Mouse (Mus musculus) forebrain, embryonic 11.5 days (tissue): ENCODE results near the gene Ak5. TPM values are rescaled to one million over a fixed set of nuclear protein-coding genes. Genes with fewer than 3 reads are reported as not detected.
A peak's percentile ranks its signal among the peaks of the same experiment; 100 is the strongest.
"Not testable (repeated sequence)": the region's sequence is repeated elsewhere in the genome, so short reads cannot be mapped to it uniquely, and the experiment has no call there.

ENCODE experiments used
- ATAC-seq: fragments of 200-750 bp; cut with Nextera tagmentation; replicated peaks from 2 replicates; pipeline ENCODE4 v1.8.0; 2017; ENCODE audit warnings: moderate TSS enrichment; ENCODE audit not compliant: low FRiP score
- DNase-seq: peaks from one replicate; pipeline ENCODE4 v3.0.0-alpha.2; 2017; ENCODE audit warnings: low spot score
- H3K27ac ChIP-seq: fragments of 300-500 bp; sonication (generic); 2 replicates; pipeline ENCODE4 v1.5.1; 2014; ENCODE audit warnings: low read depth, low read length
- H3K27me3 ChIP-seq: fragments of 300-500 bp; sonication (generic); 2 replicates; pipeline ENCODE4 v1.6.1; 2014; ENCODE audit warnings: mild to moderate bottlenecking, low read length, mixed read lengths; ENCODE audit not compliant: control insufficient read depth, insufficient read depth
- H3K36me3 ChIP-seq: fragments of 300-500 bp; sonication (generic); 2 replicates; pipeline ENCODE4 v1.6.1; 2014; ENCODE audit warnings: mild to moderate bottlenecking, low read length, moderate library complexity, mixed read lengths; ENCODE audit not compliant: control insufficient read depth, insufficient read depth
- H3K4me1 ChIP-seq: fragments of 300-500 bp; sonication (generic); replicated peaks from 2 replicates; pipeline ENCODE4 v1.6.1; 2014; ENCODE audit warnings: low read length, mixed read lengths; ENCODE audit not compliant: control insufficient read depth, insufficient read depth
- H3K4me2 ChIP-seq: fragments of 300-500 bp; sonication (generic); 2 replicates; pipeline ENCODE4 v1.6.1; 2014; ENCODE audit warnings: low read depth, mild to moderate bottlenecking, low read length, moderate library complexity, mixed read lengths; ENCODE audit not compliant: severe bottlenecking
- H3K4me3 ChIP-seq: fragments of 300-500 bp; sonication (generic); 2 replicates; pipeline ENCODE4 v1.5.1; 2014; ENCODE audit warnings: low read depth, low read length
- H3K9ac ChIP-seq: fragments of 300-500 bp; sonication (generic); 2 replicates; pipeline ENCODE4 v1.6.1; 2014; ENCODE audit warnings: low read length
- H3K9me3 ChIP-seq: fragments of 300-500 bp; sonication (generic); 2 replicates; pipeline ENCODE4 v1.6.1; 2016; ENCODE audit warnings: low read length, mixed read lengths; ENCODE audit not compliant: control insufficient read depth
- WGBS: fragments of 180-500 bp; shearing (Covaris S2); extraction: QIAGEN DNeasy Blood & Tissue Kit; methylation state at CpG from one replicate; pipeline ENCODE4 v1.1.7; 2014; 5-methylcytosine and 5-hydroxymethylcytosine counted together
- polyA plus RNA-seq: library from polyadenylated mRNA; unstranded; fragments of >200 nt; fragmentation: Nextera tagmentation; extraction: Ambion mirVana; gene quantifications from 2 replicates; pipeline ENCODE4 v1.2.1, GENCODE M21; 2014

The Ak5 gene
- polyA plus RNA-seq, 1 experiment from 2014 or later = 0.87 TPM

DNA sequence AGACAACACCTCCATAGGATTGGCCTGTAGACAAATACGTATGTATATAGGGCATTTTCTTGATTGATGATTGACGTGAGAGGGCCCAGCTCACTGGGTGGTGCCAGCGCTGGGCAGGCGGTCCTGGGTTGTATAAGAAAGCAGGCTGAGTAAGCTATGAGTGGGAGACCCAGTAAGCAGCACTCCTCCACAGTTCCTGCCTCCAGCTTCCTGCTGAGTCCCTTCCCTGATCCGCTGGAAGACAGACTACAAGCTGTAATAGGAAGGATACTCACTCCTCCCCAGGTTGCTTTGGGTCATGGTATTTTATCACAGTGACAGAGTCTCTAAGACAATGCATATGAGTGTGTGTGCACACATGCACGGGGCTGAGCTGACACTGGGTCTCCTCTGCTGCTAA, 82.6 kb downstream of the Ak5 start:
- Histone ChIP-seq H3K27me3 (no peaks in the 10 kb centered on the region), H3K9ac (no peak overlapping the region), H3K4me2 (no peak overlapping the region), H3K4me3 (no peak overlapping the region), H3K4me1 (no peaks in the 10 kb centered on the region), H3K36me3 (no peaks in the 10 kb centered on the region), H3K27ac (no peak overlapping the region), H3K9me3 (no peaks in the 10 kb centered on the region)
- no peak for DNase-seq
- ATAC-seq = no peak
- WGBS = 74% methylated on average over 6 of the region's 6 CpGs

DNA sequence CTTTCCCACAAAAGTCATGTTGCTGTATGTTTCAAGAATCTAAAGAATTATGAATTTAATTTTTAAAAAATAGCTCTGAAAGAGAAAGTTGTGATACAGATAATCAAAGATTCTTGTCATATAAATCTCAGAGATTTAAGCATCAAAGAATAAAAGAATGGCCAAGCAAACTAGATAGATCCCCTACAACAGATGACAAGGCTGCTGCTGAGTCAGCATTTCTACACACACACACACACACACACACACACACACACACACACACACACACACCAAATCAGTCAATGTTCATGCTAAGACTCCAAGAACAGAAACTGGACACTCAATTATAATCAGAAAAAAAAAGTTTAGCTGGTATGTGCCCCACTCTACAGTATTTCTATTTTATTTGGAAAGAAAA, 85.1 kb downstream of the Ak5 start:
- Histone ChIP-seq H3K9ac (no peak overlapping the region), H3K4me2 (no peak overlapping the region), H3K4me1 (no peaks in the 10 kb centered on the region; the same call in 1 of the 2 replicates), H3K9me3 (no peaks in the 10 kb centered on the region), H3K27me3 (no peaks in the 10 kb centered on the region), H3K27ac (no peak overlapping the region), H3K4me3 (no peak overlapping the region), H3K36me3 (no peaks in the 10 kb centered on the region)
- no peak for DNase-seq
- ATAC-seq = no peak

DNA sequence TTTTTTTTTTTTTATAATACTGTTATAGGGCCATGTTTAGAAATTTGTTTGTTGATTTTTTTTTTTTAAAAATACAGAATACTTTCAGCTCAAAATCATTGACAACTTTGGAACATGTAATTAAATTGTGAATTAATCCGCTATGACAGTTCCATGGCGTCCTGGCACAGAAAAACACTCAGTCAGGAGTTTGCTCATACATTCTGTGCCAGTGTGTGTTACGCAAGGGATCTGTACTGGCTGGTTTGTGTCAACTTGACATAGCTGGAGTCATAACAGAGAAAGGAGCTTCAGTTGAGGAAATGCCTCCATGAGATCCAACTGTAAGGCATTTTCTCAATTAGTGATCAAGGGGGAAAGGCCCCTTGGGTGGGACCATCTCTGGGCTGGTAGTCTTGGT, 86.3 kb downstream of the Ak5 start:
- H3K4me1 ChIP-seq, ATAC-seq, H3K27ac ChIP-seq, DNase-seq, H3K4me3 ChIP-seq, H3K36me3 ChIP-seq, H3K9ac ChIP-seq, H3K27me3 ChIP-seq, H3K9me3 ChIP-seq, H3K4me2 ChIP-seq: not testable (repeated sequence)
- WGBS = 93% methylated on average over 3 of the region's 3 CpGs

- Histone ChIP-seq H3K4me3 (no peak overlapping the region), H3K9ac (no peak overlapping the region), H3K27ac (no peak overlapping the region), H3K4me1 (no peaks in the 10 kb centered on the region; the same call in 1 of the 2 replicates), H3K27me3 (no peaks in the 10 kb centered on the region), H3K9me3 (no peaks in the 10 kb centered on the region), H3K4me2 (no peak overlapping the region), H3K36me3 (no peaks in the 10 kb centered on the region)
- 85% methylated on average over 10 of the region's 10 CpGs for WGBS
- ATAC-seq (no peak), DNase-seq (no peak)
Measured at GRCm38 (mm10) chr3:152579984-152580591, 88.1 kb downstream of the Ak5 start.

DNA sequence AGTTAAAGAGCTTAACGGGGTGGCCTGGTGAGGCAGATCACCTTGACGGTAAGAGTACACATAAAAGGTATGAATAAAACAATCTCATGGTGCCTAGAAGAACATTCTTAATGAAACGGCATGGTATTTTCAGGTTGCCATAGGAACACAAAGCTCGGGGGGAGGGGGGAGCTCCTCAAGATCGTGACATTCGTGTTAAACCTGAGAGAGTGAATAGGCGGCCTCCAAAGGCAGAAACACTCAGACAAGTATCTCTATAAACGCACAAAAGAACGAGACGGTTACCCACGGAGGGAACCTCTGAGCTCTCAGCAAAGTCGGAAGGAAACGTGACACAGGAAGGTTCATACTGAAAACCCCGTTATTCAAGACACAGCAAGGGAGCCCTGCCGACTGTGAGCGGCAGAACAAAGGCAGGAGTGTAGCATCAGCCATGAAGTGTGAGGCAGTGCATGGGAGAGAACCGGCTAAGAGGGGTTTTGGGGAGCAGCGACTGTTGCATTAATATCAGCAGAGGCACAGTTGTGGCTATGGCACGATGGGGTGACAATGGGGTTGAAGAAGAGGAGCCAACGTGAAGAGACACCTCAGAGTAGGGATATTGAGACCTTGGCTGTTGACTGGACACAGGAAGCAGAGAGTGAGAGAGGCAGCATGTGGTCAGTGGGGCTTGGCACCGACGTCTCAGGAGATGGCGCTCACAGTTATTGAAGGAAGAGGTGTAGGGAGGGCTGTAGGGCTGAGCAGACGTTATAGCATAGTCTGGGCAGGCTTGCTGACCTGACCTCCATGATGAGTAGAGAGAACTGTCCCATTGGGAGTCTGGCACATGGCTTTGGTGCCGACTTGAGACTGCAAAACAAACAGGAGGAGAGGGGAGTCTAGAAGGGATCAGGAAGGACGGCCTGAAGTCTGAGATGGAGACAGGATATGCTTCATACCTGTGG, 89.6 kb downstream of the Ak5 start:
- H3K4me1 ChIP-seq = no peaks in the 10 kb centered on the region; the same call in 1 of the 2 replicates
- no peak overlapping the region for H3K9ac ChIP-seq
- H3K4me2 ChIP-seq = no peak overlapping the region
- DNase-seq (no peak), ATAC-seq (peak; percentile 55)
- H3K27ac ChIP-seq = no peak overlapping the region
- 67% methylated on average over 26 of the region's 26 CpGs for WGBS
- H3K27me3 ChIP-seq = no peaks in the 10 kb centered on the region
- H3K36me3 ChIP-seq = no peaks in the 10 kb centered on the region
- no peak overlapping the region for H3K4me3 ChIP-seq
- H3K9me3 ChIP-seq = no peaks in the 10 kb centered on the region

DNA sequence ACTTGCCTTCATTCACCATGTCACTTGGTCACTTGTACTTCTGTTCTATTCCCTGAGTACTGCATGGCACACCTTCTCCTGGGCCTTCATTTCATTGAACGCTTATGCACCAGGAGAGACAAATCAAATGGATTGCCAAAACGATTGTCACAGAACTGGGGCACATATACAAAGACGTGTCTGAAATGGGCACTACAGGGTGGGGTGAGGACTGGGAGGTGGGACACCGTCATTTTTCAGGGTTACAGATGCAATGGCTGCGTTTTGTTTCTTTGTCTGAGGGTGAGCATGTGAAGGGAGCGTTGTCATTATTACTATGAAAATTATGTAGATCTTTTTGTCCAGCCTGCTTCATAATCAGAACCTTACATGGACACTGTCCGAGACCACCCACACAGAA, 90.4 kb downstream of the Ak5 start:
- Histone ChIP-seq H3K36me3 (no peaks in the 10 kb centered on the region), H3K4me3 (no peak overlapping the region), H3K4me1 (no peaks in the 10 kb centered on the region; the same call in 1 of the 2 replicates), H3K9ac (no peak overlapping the region), H3K27me3 (no peaks in the 10 kb centered on the region), H3K27ac (no peak overlapping the region), H3K4me2 (no peak overlapping the region), H3K9me3 (no peaks in the 10 kb centered on the region)
- DNase-seq (no peak), ATAC-seq (no peak)
- 88% methylated on average over 7 of the region's 7 CpGs for WGBS

DNA sequence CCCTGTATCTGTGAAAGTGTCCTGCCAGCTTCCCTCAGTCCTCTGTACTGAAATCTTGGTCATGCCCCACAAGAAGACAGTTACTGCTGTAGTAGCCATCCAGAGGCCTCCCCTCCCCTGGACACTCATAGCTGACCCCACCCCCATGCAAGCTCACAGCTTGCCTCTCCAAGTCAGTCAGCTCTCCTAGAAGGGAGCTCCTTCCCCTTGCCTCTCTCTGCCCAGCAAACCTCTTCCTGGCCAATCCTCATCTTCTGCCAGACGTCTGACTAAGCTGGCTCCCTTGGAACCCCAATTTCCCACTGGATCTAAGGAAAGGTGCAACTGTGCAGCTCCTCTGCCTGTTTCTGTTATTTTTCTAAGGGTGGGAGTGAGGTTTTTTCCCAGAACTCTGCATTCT, 90.9 kb downstream of the Ak5 start:
- DNase-seq (no peak), ATAC-seq (no peak)
- Histone ChIP-seq H3K9ac (no peak overlapping the region), H3K27ac (no peak overlapping the region), H3K9me3 (no peaks in the 10 kb centered on the region), H3K36me3 (no peaks in the 10 kb centered on the region), H3K4me1 (no peaks in the 10 kb centered on the region; the same call in 1 of the 2 replicates), H3K27me3 (no peaks in the 10 kb centered on the region), H3K4me3 (no peak overlapping the region), H3K4me2 (no peak overlapping the region)
- WGBS = 45% methylated on average over 1 of the region's 1 CpGs

DNA sequence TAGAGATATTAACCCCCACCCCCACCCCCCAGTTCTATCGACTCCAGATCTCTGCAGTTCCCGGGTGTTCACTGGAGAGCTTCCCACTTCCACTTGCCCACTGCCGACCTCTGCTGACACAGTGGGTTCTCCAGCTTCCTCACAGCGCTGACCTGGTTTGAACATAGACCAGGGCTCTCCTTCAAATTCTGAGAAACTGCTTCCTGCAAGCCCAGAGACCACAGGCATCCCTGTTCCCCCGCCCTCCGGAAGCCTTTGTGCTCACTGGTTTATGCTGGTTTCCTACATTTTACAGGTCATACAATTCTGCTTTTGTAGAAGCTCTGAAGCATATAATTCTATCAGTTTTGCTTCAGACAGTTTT, 98.9 kb downstream of the Ak5 start:
- DNase-seq (no peak), ATAC-seq (no peak)
- Histone ChIP-seq H3K9me3 (no peaks in the 10 kb centered on the region), H3K4me2 (no peak overlapping the region), H3K9ac (no peak overlapping the region), H3K27ac (no peak overlapping the region), H3K4me3 (no peak overlapping the region), H3K36me3 (no peaks in the 10 kb centered on the region), H3K4me1 (no peaks in the 10 kb centered on the region), H3K27me3 (no peaks in the 10 kb centered on the region)
- 77% methylated on average over 6 of the region's 6 CpGs for WGBS
